Mouse (Mus musculus): ENCODE data around the gene Ccna1.

DNA sequence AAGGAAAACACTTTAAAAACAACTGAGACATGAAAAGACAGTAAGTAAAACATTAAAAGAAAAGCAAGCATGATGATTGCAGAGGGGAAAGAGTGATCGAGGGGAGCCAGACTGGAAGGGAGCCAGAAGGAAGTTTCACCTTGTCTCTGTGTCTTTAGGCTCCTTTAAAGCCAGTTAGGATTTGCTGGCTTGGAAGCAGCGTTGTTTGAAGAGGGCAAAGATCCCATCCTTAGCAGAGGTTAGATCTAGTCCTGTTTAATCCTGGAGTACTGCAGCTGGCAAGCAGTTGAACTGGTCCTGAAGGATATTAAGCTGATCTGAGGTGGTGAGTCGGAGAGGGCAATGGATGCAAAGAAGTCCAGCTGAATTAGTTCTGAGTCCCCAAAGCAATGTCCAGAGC is 33.5 kb upstream of the Ccna1 start:
- no peak for TF ChIP-seq POLR2A (IDR thresholded peaks at IDR 0.05; ENCODE audit: low read depth, low read length)
- no peak for TF ChIP-seq TBP (conservative IDR thresholded peaks at IDR 0.05; ENCODE audit: low read depth, low read length)
- TF ChIP-seq MAFK (IDR thresholded peaks at IDR 0.05; ENCODE audit: insufficient replicate concordance, low read length), result no peak
- TF ChIP-seq ZNF384 (IDR thresholded peaks at IDR 0.05; ENCODE audit: low read depth, low read length), result no peak
- TF ChIP-seq SMC3 (IDR thresholded peaks at IDR 0.05; ENCODE audit: low read depth, low read length), result no peak
- no peak for TF ChIP-seq USF2 (conservative IDR thresholded peaks at IDR 0.05; ENCODE audit: low read depth, low read length)
- no peak for TF ChIP-seq ELF1 (IDR thresholded peaks at IDR 0.05; ENCODE audit: low read depth, low read length)
- TF ChIP-seq CTCF (conservative IDR thresholded peaks at IDR 0.05 in 1 of 2, IDR thresholded peaks at IDR 0.05 in 1 of 2; ENCODE audit: low read depth in 2 of 2, low read length in 2 of 2), result no peak
- no peak for TF ChIP-seq E2F4 (IDR thresholded peaks at IDR 0.05; ENCODE audit: insufficient replicate concordance, low read depth, low read length)
- no peak for TF ChIP-seq ZC3H11A (IDR thresholded peaks at IDR 0.05; ENCODE audit: low read depth, low read length)
- no peak for TF ChIP-seq JUND (conservative IDR thresholded peaks at IDR 0.05; ENCODE audit: low read depth, low read length)
- TF ChIP-seq MEF2A (IDR thresholded peaks at IDR 0.05; ENCODE audit: borderline replicate concordance, low read depth, low read length), result no peak
- no peak for TF ChIP-seq NELFE (IDR thresholded peaks at IDR 0.05; ENCODE audit: low read depth, low read length)
- no peak for TF ChIP-seq TCF12 (IDR thresholded peaks at IDR 0.05; ENCODE audit: low read depth, low read length)

All from CH12.LX (cell line).